Mouse (Mus musculus): ENCODE measurements at regions not wholly inside any gene's neighbourhood (a gene's known extent, or its start where the extent isn't known, plus 50 kb on each side); places are given as distances from the start of the nearest gene placed in this dataset.
A peak's percentile ranks its signal among the peaks of the same experiment; 100 is the strongest.
"Not testable (repeated sequence)": the region's sequence is repeated elsewhere in the genome, so short reads cannot be mapped to it uniquely, and the experiment has no call there.

GRCm38 (mm10) chr8:102223097-102223496, 562.3 kb downstream of the Cdh11 start:
- intact Hi-C loops (cut with DNase I), result no loop called here
- no peak for DNase-seq

GRCm38 (mm10) chr8:102205633-102206032, 579.8 kb downstream of the Cdh11 start:
- DNase-seq, result no peak
- intact Hi-C loops (cut with DNase I), result no loop called here

- intact Hi-C loops (cut with DNase I), result no loop called here
- no peak for DNase-seq
Observed at GRCm38 (mm10) chr8:102159541-102160197, 625.8 kb downstream of the Cdh11 start.

GRCm38 (mm10) chr8:102118657-102119056, 666.8 kb downstream of the Cdh11 start:
- intact Hi-C loops (cut with DNase I), result no loop called here
- no peak for DNase-seq

- no peak for DNase-seq
Observed at GRCm38 (mm10) chr8:102116846-102117403, 668.5 kb downstream of the Cdh11 start.

GRCm38 (mm10) chr8:102103773-102104172, 681.7 kb downstream of the Cdh11 start:
- intact Hi-C loops (cut with DNase I), result no loop called here

More at GRCm38 (mm10) chr8:102116846-102117403, 668.5 kb downstream of the Cdh11 start:
- intact Hi-C loops (cut with DNase I), result no loop called here

GRCm38 (mm10) chr8:102096726-102097125, 688.7 kb downstream of the Cdh11 start:
- intact Hi-C loops (cut with DNase I), result no loop called here
- DNase-seq, result no peak

More at GRCm38 (mm10) chr8:102103773-102104172, 681.7 kb downstream of the Cdh11 start:
- no peak for DNase-seq

- no peak for DNase-seq
- intact Hi-C loops (cut with DNase I), result no loop called here
Observed at GRCm38 (mm10) chr8:102085927-102086326, 699.5 kb downstream of the Cdh11 start.

- no peak for DNase-seq
- intact Hi-C loops (cut with DNase I), result no loop called here
Observed at GRCm38 (mm10) chr8:102075611-102076010, 709.8 kb downstream of the Cdh11 start.

- intact Hi-C loops (cut with DNase I), result loop anchor here (1.0 kb wide), 1 partner anchor 436 kb away; no protein-coding TSS in a partner anchor
- no peak for DNase-seq
Observed at GRCm38 (mm10) chr8:102064137-102064536, 721.3 kb downstream of the Cdh11 start.

GRCm38 (mm10) chr8:102053429-102053828, 732.0 kb downstream of the Cdh11 start:
- DNase-seq, result no peak
- intact Hi-C loops (cut with DNase I), result no loop called here

GRCm38 (mm10) chr8:102026956-102027927, 758.2 kb downstream of the Cdh11 start:
- no peak for DNase-seq
- intact Hi-C loops (cut with DNase I), result no loop called here

- intact Hi-C loops (cut with DNase I), result no loop called here
- DNase-seq, result no peak
Observed at GRCm38 (mm10) chr8:102024472-102024871, 761.0 kb downstream of the Cdh11 start.

- no peak for DNase-seq
- intact Hi-C loops (cut with DNase I), result no loop called here
Observed at GRCm38 (mm10) chr8:102017776-102018175, 767.7 kb downstream of the Cdh11 start.

- intact Hi-C loops (cut with DNase I), result no loop called here
- DNase-seq, result no peak
Observed at GRCm38 (mm10) chr8:102000326-102001016, 785.0 kb downstream of the Cdh11 start.

- DNase-seq; intact Hi-C loops (cut with DNase I): not testable (repeated sequence)
Observed at GRCm38 (mm10) chr8:101996761-101997160, 788.7 kb downstream of the Cdh11 start.

- intact Hi-C loops (cut with DNase I), result no loop called here
- DNase-seq, result no peak
Observed at GRCm38 (mm10) chr8:101956832-101957231, 828.6 kb downstream of the Cdh11 start.

- peak in 1 of 2 experiments; percentile 10 for DNase-seq
- intact Hi-C loops (cut with DNase I), result no loop called here
Observed at GRCm38 (mm10) chr8:101950599-101950998, 834.8 kb downstream of the Cdh11 start.

GRCm38 (mm10) chr8:101937859-101938258, 847.6 kb downstream of the Cdh11 start:
- DNase-seq, result no peak
- intact Hi-C loops (cut with DNase I), result no loop called here

- DNase-seq, result no peak
- intact Hi-C loops (cut with DNase I), result no loop called here
Observed at GRCm38 (mm10) chr8:101913665-101914064, 871.8 kb downstream of the Cdh11 start.
